Mouse (Mus musculus) spleen, adult 2 months (tissue): Measurements from ENCODE around the gene Scyl3.

ENCODE experiments used
- CTCF ChIP-seq: fragments of 200-500 bp; IDR thresholded peaks from 2 replicates; pipeline ENCODE4 v1.5.1; 2011; ENCODE audit warnings: mild to moderate bottlenecking, inconsistent platforms; ENCODE audit not compliant: insufficient read depth, insufficient read length, insufficient replicate concordance; ENCODE audit errors: extremely low read depth
- POLR2A ChIP-seq: fragments of 200-500 bp; IDR thresholded peaks from 2 replicates; pipeline ENCODE4 v1.6.1; 2011; ENCODE audit warnings: low read depth, low read length, inconsistent platforms

DNA sequence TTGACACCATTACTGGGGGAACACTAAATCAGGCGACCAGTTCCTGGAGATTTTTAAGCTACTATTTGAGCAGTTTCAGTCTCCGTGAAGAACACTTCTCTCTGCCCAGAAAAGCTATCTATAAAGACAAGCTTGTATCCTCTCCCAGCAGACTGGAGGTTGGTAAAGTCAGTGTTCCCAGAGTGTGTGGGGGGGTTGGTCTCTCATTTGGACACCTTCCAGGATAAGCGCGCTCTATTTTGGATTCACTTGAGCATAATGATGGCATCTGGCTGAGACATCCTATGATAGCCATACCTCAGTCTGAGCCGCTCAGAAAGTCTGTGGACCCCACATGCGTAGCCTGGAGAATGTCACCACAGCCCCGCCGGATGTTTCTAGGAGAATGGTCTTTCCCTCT, 4.8 kb upstream of the Scyl3 start:
- TF ChIP-seq POLR2A (no peak), CTCF (no peak)
